Mouse (Mus musculus): Measurements from ENCODE around the gene Gm16223.

GRCm38 (mm10) chr5:42228631-42229030 is 160.9 kb downstream of the Gm16223 start:
- TF ChIP-seq POLR2A (IDR thresholded peaks at IDR 0.05; ENCODE audit: low read depth, low read length) (no peak), CTCF (IDR thresholded peaks at IDR 0.05; ENCODE audit: extremely low read depth, insufficient read depth, insufficient read length, insufficient replicate concordance) (no peak)

All from spleen, adult 2 months (tissue).